Mouse (Mus musculus) intestine, postnatal 0 days (tissue): ENCODE data around the gene Cenpm. TPM values are rescaled to one million over a fixed set of nuclear protein-coding genes. Genes with fewer than 3 reads are reported as not detected.

Experiments
- ATAC-seq: fragments of 200-750 bp; cut with Nextera tagmentation; 2 replicates; pipeline ENCODE4 v1.8.0; 2017; ENCODE audit warnings: mild to moderate bottlenecking, moderate TSS enrichment, moderate library complexity
- H3K27ac ChIP-seq: fragments of 300-500 bp; sonication (generic); 2 replicates; pipeline ENCODE4 v1.5.1; 2014; ENCODE audit warnings: mild to moderate bottlenecking, low read depth, low read length, moderate library complexity
- H3K27me3 ChIP-seq: fragments of 300-500 bp; sonication (generic); replicated peaks from 2 replicates; pipeline ENCODE4 v1.6.1; 2014; ENCODE audit warnings: low read length, mixed read lengths; ENCODE audit not compliant: control insufficient read depth, insufficient read depth
- H3K36me3 ChIP-seq: fragments of 300-500 bp; sonication (generic); 2 replicates; pipeline ENCODE4 v1.6.1; 2014; ENCODE audit warnings: mild to moderate bottlenecking, moderate library complexity; ENCODE audit not compliant: control insufficient read depth, insufficient read depth
- H3K4me1 ChIP-seq: fragments of 300-500 bp; sonication (generic); replicated peaks from 2 replicates; pipeline ENCODE4 v1.6.1; 2014; ENCODE audit warnings: antibody characterized with exemption, low read length, mixed read lengths; ENCODE audit not compliant: control insufficient read depth, insufficient read depth
- H3K4me2 ChIP-seq: fragments of 300-500 bp; sonication (generic); replicated peaks from 2 replicates; pipeline ENCODE4 v1.6.1; 2014; ENCODE audit warnings: low read depth, mild to moderate bottlenecking, moderate library complexity
- H3K4me3 ChIP-seq: fragments of 300-500 bp; sonication (generic); 2 replicates; pipeline ENCODE4 v1.5.1; 2014; ENCODE audit warnings: low read depth, low read length
- H3K9ac ChIP-seq: fragments of 300-500 bp; sonication (generic); 2 replicates; pipeline ENCODE4 v1.6.1; 2014; ENCODE audit warnings: mild to moderate bottlenecking, low read depth, low read length
- H3K9me3 ChIP-seq: fragments of 300-500 bp; sonication (generic); 2 replicates; pipeline ENCODE4 v1.6.1; 2016; ENCODE audit warnings: mixed run types; ENCODE audit not compliant: control insufficient read depth
- CTCF ChIP-seq: sonication (generic); IDR thresholded peaks from 2 replicates; pipeline ENCODE4 v1.5.1; 2016; ENCODE audit warnings: low read depth, mild to moderate bottlenecking, control low read depth, antibody characterized with exemption, moderate library complexity
- whole genome bisulfite sequencing: fragments of 180-500 bp; shearing (Covaris S2); extraction: QIAGEN DNeasy Blood & Tissue Kit; methylation state at CpG from one replicate; pipeline ENCODE4 v1.1.7; 2014; 5-methylcytosine and 5-hydroxymethylcytosine counted together
- microRNA counts: library from miRNA; unstranded; fragments of <30 nt; microRNA quantifications from one replicate; lab custom pipeline; 2016
- microRNA-seq: library from miRNA; unstranded; fragments of <30 nt; microRNA quantifications from one replicate; pipeline ENCODE4, GENCODE M21; 2016
- polyA plus RNA-seq: library from polyadenylated mRNA; unstranded; fragments of >200 nt; fragmentation: Nextera tagmentation; extraction: Ambion mirVana; gene quantifications from 2 replicates; pipeline ENCODE4 v1.2.1, GENCODE M21; 2015

Gene Cenpm
- polyA plus RNA-seq, 1 experiment from 2014 or later, result 14.8 TPM

DNA sequence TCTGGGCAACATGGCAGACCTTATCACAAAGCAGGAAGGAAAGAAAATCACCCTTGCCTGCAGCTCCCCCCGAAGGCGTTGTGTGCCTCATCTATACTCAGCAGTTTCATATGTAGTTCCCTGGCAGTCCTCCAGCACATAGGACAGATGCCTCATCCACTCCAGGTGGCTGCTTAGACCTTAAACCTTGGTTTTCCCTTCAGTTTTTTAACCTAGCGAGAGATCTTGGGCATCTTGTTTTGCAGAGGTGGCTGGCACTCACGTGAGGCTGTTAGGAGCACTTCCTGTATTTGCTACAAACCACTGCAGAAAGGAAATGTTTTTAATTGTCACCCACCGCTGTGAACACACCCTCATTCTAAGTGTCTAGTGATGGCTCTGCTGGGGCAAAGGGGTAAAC, 57.6 kb downstream of the Cenpm start:
- Histone ChIP-seq H3K4me1 (no peaks in the 10 kb centered on the region), H3K4me3 (no peak overlapping the region), H3K36me3 (peaks cover 84% of the 10 kb centered on the region), H3K27ac (0 out of 2 replicates have a peak overlapping the region, but pooled peaks have one; percentile 30), H3K9me3 (0 out of 2 replicates have a peak, but pooled peaks cover 3% of the 10 kb centered on the region), H3K27me3 (no peaks in the 10 kb centered on the region), H3K9ac (no peak overlapping the region), H3K4me2 (no peak overlapping the region)
- whole genome bisulfite sequencing, result 74% methylated on average over 5 of the region's 5 CpGs
- TF ChIP-seq CTCF, result peak; percentile 11; the same call in 1 of the 2 replicates
- ATAC-seq, result no peak

- no peak overlapping the region for H3K4me2 ChIP-seq
- H3K36me3 ChIP-seq, result peaks cover 80% of the 10 kb centered on the region
- H3K27me3 ChIP-seq, result no peaks in the 10 kb centered on the region
- H3K27ac ChIP-seq, result 0 out of 2 replicates have a peak overlapping the region, but pooled peaks have one; percentile 30
- TF ChIP-seq CTCF, result no peak
- no peak overlapping the region for H3K4me3 ChIP-seq
- 66% methylated on average over 14 of the region's 14 CpGs for WGBS
- 0 out of 2 replicates have a peak, but pooled peaks cover 3% of the 10 kb centered on the region for H3K9me3 ChIP-seq
- ATAC-seq, result no peak
- no peaks in the 10 kb centered on the region for H3K4me1 ChIP-seq
- no peak overlapping the region for H3K9ac ChIP-seq
Observed at GRCm38 (mm10) chr15:82186131-82186530, 58.4 kb downstream of the Cenpm start.

GRCm38 (mm10) chr15:82185062-82185783, 59.3 kb downstream of the Cenpm start:
- Histone ChIP-seq H3K27ac (peak overlapping the region; percentile 80), H3K27me3 (no peaks in the 10 kb centered on the region), H3K9me3 (0 out of 2 replicates have a peak, but pooled peaks cover 3% of the 10 kb centered on the region), H3K4me2 (no peak overlapping the region), H3K9ac (no peak overlapping the region), H3K4me1 (no peaks in the 10 kb centered on the region), H3K4me3 (no peak overlapping the region), H3K36me3 (peaks cover 84% of the 10 kb centered on the region)
- WGBS, result 68% methylated on average over 14 of the region's 14 CpGs
- TF ChIP-seq CTCF, result no peak
- ATAC-seq, result peak; percentile 34; the same call in 1 of the 2 replicates

DNA sequence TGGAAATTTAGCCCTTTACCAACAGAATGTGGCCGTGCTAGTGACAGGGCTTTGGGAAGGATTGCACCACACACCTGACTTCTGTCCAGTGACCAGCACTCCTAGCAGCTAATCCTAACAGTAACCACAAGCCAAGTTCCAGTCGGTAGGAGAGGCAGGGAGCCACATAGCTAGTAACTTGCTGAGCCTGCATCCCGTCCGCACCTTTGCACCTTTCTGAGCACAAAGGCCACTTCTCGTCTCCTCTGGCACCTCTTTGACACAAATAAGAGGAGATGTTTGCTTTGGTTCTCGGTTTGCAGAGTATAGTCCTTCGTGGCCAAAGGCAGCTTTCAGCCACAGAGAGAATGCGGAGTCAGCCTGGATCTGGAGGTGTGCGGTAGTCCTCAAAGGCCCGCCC, 59.9 kb downstream of the Cenpm start:
- Histone ChIP-seq H3K9ac (no peak overlapping the region; the same call in 1 of the 2 replicates), H3K27ac (peak overlapping the region; percentile 80)
- ATAC-seq, result peak; percentile 79

DNA sequence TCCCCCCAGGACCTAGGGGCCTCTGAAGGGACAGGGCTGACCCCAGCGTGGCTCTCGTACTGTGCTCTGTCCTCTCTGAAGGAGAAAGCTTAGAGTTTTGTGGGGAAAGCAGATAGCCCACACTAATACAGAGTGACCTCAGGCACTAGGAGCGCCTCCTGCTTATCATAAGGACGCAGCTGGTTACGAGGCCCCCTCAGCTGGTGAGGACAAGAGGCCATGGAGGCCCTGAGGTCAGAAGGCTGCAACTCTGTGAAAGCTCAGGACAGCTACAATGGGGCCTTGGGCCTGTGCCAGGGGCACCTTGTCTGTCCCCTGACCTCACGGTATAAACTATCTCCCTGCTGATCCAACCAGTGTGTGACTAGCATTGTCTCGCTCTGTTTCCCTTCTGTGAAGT, 60.4 kb downstream of the Cenpm start:
- peak overlapping the region; percentile 80 for H3K27ac ChIP-seq
- H3K27me3 ChIP-seq, result no peaks in the 10 kb centered on the region
- no peak overlapping the region; the same call in 1 of the 2 replicates for H3K9ac ChIP-seq
- no peak overlapping the region for H3K4me3 ChIP-seq
- TF ChIP-seq CTCF, result no peak
- H3K36me3 ChIP-seq, result peaks cover 85% of the 10 kb centered on the region
- H3K4me2 ChIP-seq, result 0 out of 2 replicates have a peak overlapping the region, but pooled peaks have one; percentile 18
- no peaks in the 10 kb centered on the region for H3K4me1 ChIP-seq
- WGBS, result 48% methylated on average over 7 of the region's 7 CpGs
- peak; percentile 53 for ATAC-seq
- H3K9me3 ChIP-seq, result 0 out of 2 replicates have a peak, but pooled peaks cover 3% of the 10 kb centered on the region

More for the DNA sequence above, 59.9 kb downstream of the Cenpm start:
- Histone ChIP-seq H3K4me2 (no peak overlapping the region), H3K9me3 (0 out of 2 replicates have a peak, but pooled peaks cover 3% of the 10 kb centered on the region), H3K36me3 (peaks cover 85% of the 10 kb centered on the region), H3K27me3 (no peaks in the 10 kb centered on the region), H3K4me3 (no peak overlapping the region), H3K4me1 (no peaks in the 10 kb centered on the region)
- WGBS, result 58% methylated on average over 10 of the region's 10 CpGs
- no peak for TF ChIP-seq CTCF

MicroRNAs within 50 kb of the gene (microRNA counts, 519-probe panel; counts per million panel counts)
- 3,324 counts per million, percentile 38 among the panel's probes with 10 or more counts for microRNA mmu-miR-33 (lab: Ali Mortazavi, UCI)

Small RNA genes within 50 kb of the gene (microRNA-seq; reads per million reads assigned to microRNA genes)
- 91.8 reads per million, percentile 47 among the genes with 10 or more reads in this experiment for gene Mir33

Other genes with a start within 250 kb of the Cenpm start
- gene Desi1, start 210.9 kb downstream of the Cenpm start, polyA plus RNA-seq, result 10.0 and 12.1 TPM in 2 replicates
- gene Snu13, start 197.2 kb downstream of the Cenpm start, polyA plus RNA-seq, result 86.1 and 99.0 TPM in 2 replicates
- gene 4930407I10Rik, start 185.6 kb downstream of the Cenpm start, polyA plus RNA-seq, result not detected in 2 replicates
- gene Mei1, start 174.8 kb downstream of the Cenpm start, polyA plus RNA-seq, result not detected in 2 replicates
- gene Ccdc134, start 116.8 kb downstream of the Cenpm start, polyA plus RNA-seq, result 3.5 and 4.2 TPM in 2 replicates
- 68.7 and 69.5 TPM in 2 replicates for gene Srebf2, start 97.6 kb downstream of the Cenpm start, polyA plus RNA-seq
- gene Shisa8, start 31.9 kb downstream of the Cenpm start, polyA plus RNA-seq, result not detected in 2 replicates
- gene Tnfrsf13c, start 20.4 kb downstream of the Cenpm start, polyA plus RNA-seq, result 0.10 TPM in 1 of 2 replicates, not detected in the other
- 0.13 TPM in 1 of 2 replicates, not detected in the other for gene 1500009C09Rik, start 7.6 kb upstream of the Cenpm start, polyA plus RNA-seq
- gene Sept3, start 30.1 kb upstream of the Cenpm start, polyA plus RNA-seq, result 1.7 and 3.0 TPM in 2 replicates
- not detected in 2 replicates for gene Wbp2nl, start 54.2 kb upstream of the Cenpm start, polyA plus RNA-seq
- gene Naga, start 94.2 kb upstream of the Cenpm start, polyA plus RNA-seq, result 1,439 and 1,503 TPM in 2 replicates
- 5.4 and 5.5 TPM in 2 replicates for gene Pheta2, start 94.2 kb upstream of the Cenpm start, polyA plus RNA-seq
- gene Smdt1, start 94.2 kb upstream of the Cenpm start, polyA plus RNA-seq, result 448 and 457 TPM in 2 replicates
- 830 and 832 TPM in 2 replicates for gene Ndufa6, start 109.6 kb upstream of the Cenpm start, polyA plus RNA-seq
- gene Cyp2d22, start 135.5 kb upstream of the Cenpm start, polyA plus RNA-seq, result 5.7 and 7.6 TPM in 2 replicates
- not detected in 2 replicates for gene Cyp2d11, start 149.3 kb upstream of the Cenpm start, polyA plus RNA-seq
- 0.25 and 0.39 TPM in 2 replicates for gene Cyp2d10, start 162.4 kb upstream of the Cenpm start, polyA plus RNA-seq
- not detected in 2 replicates for gene Cyp2d9, start 188.7 kb upstream of the Cenpm start, polyA plus RNA-seq